Mouse (Mus musculus) forebrain, postnatal 0 days (tissue): ENCODE data around the gene Pkib. TPM values are rescaled to one million over a fixed set of nuclear protein-coding genes. Genes with fewer than 3 reads are reported as not detected.
A peak's percentile ranks its signal among the peaks of the same experiment; 100 is the strongest.

ENCODE experiments used
- ATAC-seq: fragments of 200-750 bp; cut with Nextera tagmentation; 2 replicates; pipeline ENCODE4 v1.8.0; 2017; ENCODE audit warnings: mild to moderate bottlenecking, moderate library complexity
- DNase-seq: peaks from one replicate; pipeline ENCODE4 v3.0.0-alpha.2; 2015
- H3K27ac ChIP-seq: fragments of 300-500 bp; sonication (generic); 2 replicates; pipeline ENCODE4 v1.5.1; 2014; ENCODE audit warnings: low read depth, mild to moderate bottlenecking, antibody characterized with exemption, low read length, moderate library complexity, mixed read lengths
- H3K27me3 ChIP-seq: fragments of 300-500 bp; sonication (generic); 2 replicates; pipeline ENCODE4 v1.6.1; 2014; ENCODE audit warnings: mild to moderate bottlenecking, low read length, mixed read lengths; ENCODE audit not compliant: insufficient read depth
- H3K36me3 ChIP-seq: fragments of 300-500 bp; sonication (generic); 2 replicates; pipeline ENCODE4 v1.6.1; 2014; ENCODE audit warnings: mild to moderate bottlenecking, moderate library complexity; ENCODE audit not compliant: insufficient read depth
- H3K4me1 ChIP-seq: fragments of 300-500 bp; sonication (generic); 2 replicates; pipeline ENCODE4 v1.6.1; 2014; ENCODE audit warnings: antibody characterized with exemption; ENCODE audit not compliant: insufficient read depth
- H3K4me2 ChIP-seq: fragments of 300-500 bp; sonication (generic); 2 replicates; pipeline ENCODE4 v1.6.1; 2014; ENCODE audit warnings: low read depth, mild to moderate bottlenecking, moderate library complexity
- H3K4me3 ChIP-seq: fragments of 300-500 bp; sonication (generic); 2 replicates; pipeline ENCODE4 v1.5.1; 2014; ENCODE audit warnings: low read depth, low read length, mixed read lengths
- H3K9ac ChIP-seq: fragments of 300-500 bp; sonication (generic); 2 replicates; pipeline ENCODE4 v1.6.1; 2014; ENCODE audit warnings: mild to moderate bottlenecking
- H3K9me3 ChIP-seq: fragments of 300-500 bp; sonication (generic); 2 replicates; pipeline ENCODE4 v1.6.1; 2016; ENCODE audit warnings: low read length
- CTCF ChIP-seq: sonication (generic); IDR thresholded peaks from 2 replicates; pipeline ENCODE4 v1.5.1; 2016; ENCODE audit warnings: antibody characterized with exemption, control low read depth, low read depth
- WGBS: fragments of 180-500 bp; shearing (Covaris S2); extraction: QIAGEN DNeasy Blood & Tissue Kit; methylation state at CpG from one replicate; pipeline ENCODE4 v1.1.7; 2014; 5-methylcytosine and 5-hydroxymethylcytosine counted together
- polyA plus RNA-seq: library from polyadenylated mRNA; unstranded; fragments of >200 nt; fragmentation: Nextera tagmentation; extraction: Ambion mirVana; gene quantifications from 2 replicates; pipeline ENCODE4 v1.2.1, GENCODE M21; 2015
- total RNA-seq: library from RNA; depleted of rRNA; stranded (reverse); fragments of >200 nt; gene quantifications from 2 replicates; pipeline ENCODE4 v1.2.3, GENCODE M21; 2014

Pkib gene
- total and polyA plus RNA-seq, 2 experiments from 2014 or later, result 2.4 to 7.5 TPM

DNA sequence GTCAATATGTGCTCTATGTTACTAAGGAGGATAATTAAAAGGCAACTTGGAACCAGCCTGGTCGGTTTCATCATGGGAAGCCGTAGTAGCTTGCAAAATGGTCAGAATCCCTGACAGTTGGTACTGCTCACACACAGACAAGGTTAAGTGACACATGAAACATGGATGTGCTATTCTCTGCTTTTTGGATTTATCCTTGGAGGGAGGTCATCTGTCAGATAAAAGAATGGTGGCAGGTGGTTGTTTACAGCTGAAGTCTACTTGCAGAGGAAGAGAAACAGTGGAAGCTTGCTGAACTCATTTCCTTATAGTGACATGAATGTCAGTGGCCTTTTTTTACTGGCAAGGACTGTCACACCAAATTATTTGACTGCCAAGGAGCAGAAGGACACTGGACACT, 32.5 kb downstream of the Pkib start:
- ATAC-seq, result no peak
- WGBS, result 96% methylated on average over 2 of the region's 2 CpGs

GRCm38 (mm10) chr10:57675740-57676139, 44.0 kb downstream of the Pkib start:
- H3K4me3 ChIP-seq, result no peak overlapping the region
- DNase-seq (no peak), ATAC-seq (no peak; the same call in 1 of the 2 replicates)
- H3K9me3 ChIP-seq, result no peaks in the 10 kb centered on the region
- no peak overlapping the region for H3K9ac ChIP-seq
- no peaks in the 10 kb centered on the region for H3K4me1 ChIP-seq
- TF ChIP-seq CTCF, result no peak
- H3K27me3 ChIP-seq, result no peaks in the 10 kb centered on the region
- no peak overlapping the region for H3K4me2 ChIP-seq
- H3K36me3 ChIP-seq, result no peaks in the 10 kb centered on the region
- H3K27ac ChIP-seq, result no peak overlapping the region

More for the DNA sequence above, 32.5 kb downstream of the Pkib start:
- H3K9me3 ChIP-seq, result no peaks in the 10 kb centered on the region
- H3K27me3 ChIP-seq, result no peaks in the 10 kb centered on the region
- H3K4me1 ChIP-seq, result no peaks in the 10 kb centered on the region
- no peak for DNase-seq
- no peaks in the 10 kb centered on the region for H3K36me3 ChIP-seq
- H3K4me3 ChIP-seq, result no peak overlapping the region
- no peak overlapping the region for H3K27ac ChIP-seq
- no peak for TF ChIP-seq CTCF
- no peak overlapping the region for H3K9ac ChIP-seq
- no peak overlapping the region for H3K4me2 ChIP-seq

GRCm38 (mm10) chr10:57687999-57688398, 56.2 kb downstream of the Pkib start:
- H3K27ac ChIP-seq, result no peak overlapping the region
- no peaks in the 10 kb centered on the region for H3K4me1 ChIP-seq
- no peak for DNase-seq
- H3K27me3 ChIP-seq, result no peaks in the 10 kb centered on the region
- H3K4me3 ChIP-seq, result no peak overlapping the region
- no peaks in the 10 kb centered on the region for H3K36me3 ChIP-seq
- H3K9ac ChIP-seq, result no peak overlapping the region
- WGBS, result 81% methylated on average over 3 of the region's 3 CpGs
- no peak for TF ChIP-seq CTCF
- ATAC-seq, result no peak
- no peaks in the 10 kb centered on the region for H3K9me3 ChIP-seq
- H3K4me2 ChIP-seq, result no peak overlapping the region

DNA sequence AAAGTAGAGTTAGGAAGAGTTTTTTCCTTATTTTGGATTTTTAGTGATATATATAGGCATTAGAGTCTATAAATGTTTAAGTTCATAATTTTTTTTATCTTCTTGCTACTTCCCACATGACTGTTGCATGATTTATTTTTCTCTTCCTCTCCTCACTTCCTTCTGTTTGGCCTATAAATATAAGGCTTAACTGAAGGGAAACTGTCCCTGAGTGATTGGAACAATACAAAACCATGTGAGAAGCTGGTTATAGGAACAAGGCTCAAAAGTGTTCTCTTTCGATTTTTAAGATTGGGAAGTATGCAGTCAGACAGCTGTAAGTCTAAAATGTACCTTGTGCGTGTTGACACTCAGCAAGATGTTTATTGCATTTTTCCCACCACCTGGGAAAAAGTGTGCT, 58.4 kb downstream of the Pkib start:
- no peak overlapping the region for H3K27ac ChIP-seq
- WGBS, result 84% methylated on average over 2 of the region's 2 CpGs

GRCm38 (mm10) chr10:57702246-57702645, 70.5 kb downstream of the Pkib start:
- H3K27me3 ChIP-seq, result no peaks in the 10 kb centered on the region
- TF ChIP-seq CTCF, result no peak
- no peak overlapping the region for H3K27ac ChIP-seq
- H3K4me1 ChIP-seq, result no peaks in the 10 kb centered on the region
- no peaks in the 10 kb centered on the region for H3K36me3 ChIP-seq
- H3K9me3 ChIP-seq, result no peaks in the 10 kb centered on the region
- H3K9ac ChIP-seq, result no peak overlapping the region
- ATAC-seq (no peak), DNase-seq (no peak)
- H3K4me2 ChIP-seq, result no peak overlapping the region
- H3K4me3 ChIP-seq, result no peak overlapping the region
- WGBS, result 86% methylated on average over 4 of the region's 4 CpGs

More for the DNA sequence above, 58.4 kb downstream of the Pkib start:
- no peak for TF ChIP-seq CTCF
- Histone ChIP-seq H3K4me2 (no peak overlapping the region), H3K9ac (no peak overlapping the region), H3K27me3 (no peaks in the 10 kb centered on the region), H3K9me3 (no peaks in the 10 kb centered on the region), H3K4me1 (no peaks in the 10 kb centered on the region), H3K36me3 (no peaks in the 10 kb centered on the region), H3K4me3 (no peak overlapping the region)
- DNase-seq (no peak), ATAC-seq (no peak)

GRCm38 (mm10) chr10:57721035-57721434, 89.3 kb downstream of the Pkib start:
- DNase-seq (no peak), ATAC-seq (no peak)
- Histone ChIP-seq H3K4me2 (no peak overlapping the region), H3K36me3 (no peaks in the 10 kb centered on the region), H3K9me3 (no peaks in the 10 kb centered on the region), H3K27me3 (no peaks in the 10 kb centered on the region), H3K4me1 (no peaks in the 10 kb centered on the region), H3K27ac (no peak overlapping the region), H3K9ac (no peak overlapping the region), H3K4me3 (no peak overlapping the region)
- no peak for TF ChIP-seq CTCF

DNA sequence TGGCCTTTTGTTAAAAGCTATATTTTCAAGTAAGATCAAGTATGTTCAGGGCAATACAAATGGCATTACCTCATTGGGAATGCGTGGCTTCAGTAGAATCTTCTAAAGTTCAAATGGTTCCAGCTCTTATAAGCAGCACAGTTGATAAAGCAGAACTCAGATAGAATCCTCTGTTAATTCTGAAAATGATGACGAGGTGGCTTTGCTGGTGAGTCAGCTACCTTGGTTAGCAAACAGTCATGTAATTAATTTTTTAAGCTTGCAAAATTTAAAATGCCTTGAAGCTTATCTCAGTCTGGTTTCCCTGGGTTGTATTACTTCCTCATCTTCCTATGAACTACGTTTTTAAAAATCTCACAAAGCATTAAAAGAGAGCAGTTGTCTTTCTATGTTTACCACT, 90.6 kb downstream of the Pkib start:
- Histone ChIP-seq H3K4me1 (no peaks in the 10 kb centered on the region), H3K27ac (no peak overlapping the region), H3K4me3 (no peak overlapping the region), H3K27me3 (no peaks in the 10 kb centered on the region), H3K9me3 (no peaks in the 10 kb centered on the region), H3K36me3 (no peaks in the 10 kb centered on the region), H3K4me2 (no peak overlapping the region), H3K9ac (no peak overlapping the region)
- no peak for DNase-seq
- no peak for TF ChIP-seq CTCF
- ATAC-seq, result no peak
- WGBS, result 82% methylated on average over 3 of the region's 3 CpGs

GRCm38 (mm10) chr10:57727666-57728065, 95.9 kb downstream of the Pkib start:
- H3K36me3 ChIP-seq, result no peaks in the 10 kb centered on the region
- DNase-seq, result peak; percentile 8
- H3K4me1 ChIP-seq, result no peaks in the 10 kb centered on the region
- WGBS, result 67% methylated on average over 8 of the region's 8 CpGs
- ATAC-seq, result peak; percentile 64
- H3K9me3 ChIP-seq, result no peaks in the 10 kb centered on the region
- no peak for TF ChIP-seq CTCF
- H3K27me3 ChIP-seq, result no peaks in the 10 kb centered on the region
- H3K4me3 ChIP-seq, result no peak overlapping the region
- H3K4me2 ChIP-seq, result no peak overlapping the region
- no peak overlapping the region for H3K27ac ChIP-seq
- H3K9ac ChIP-seq, result no peak overlapping the region
